Mouse (Mus musculus): ENCODE measurements around the gene 1700023F06Rik.

DNA sequence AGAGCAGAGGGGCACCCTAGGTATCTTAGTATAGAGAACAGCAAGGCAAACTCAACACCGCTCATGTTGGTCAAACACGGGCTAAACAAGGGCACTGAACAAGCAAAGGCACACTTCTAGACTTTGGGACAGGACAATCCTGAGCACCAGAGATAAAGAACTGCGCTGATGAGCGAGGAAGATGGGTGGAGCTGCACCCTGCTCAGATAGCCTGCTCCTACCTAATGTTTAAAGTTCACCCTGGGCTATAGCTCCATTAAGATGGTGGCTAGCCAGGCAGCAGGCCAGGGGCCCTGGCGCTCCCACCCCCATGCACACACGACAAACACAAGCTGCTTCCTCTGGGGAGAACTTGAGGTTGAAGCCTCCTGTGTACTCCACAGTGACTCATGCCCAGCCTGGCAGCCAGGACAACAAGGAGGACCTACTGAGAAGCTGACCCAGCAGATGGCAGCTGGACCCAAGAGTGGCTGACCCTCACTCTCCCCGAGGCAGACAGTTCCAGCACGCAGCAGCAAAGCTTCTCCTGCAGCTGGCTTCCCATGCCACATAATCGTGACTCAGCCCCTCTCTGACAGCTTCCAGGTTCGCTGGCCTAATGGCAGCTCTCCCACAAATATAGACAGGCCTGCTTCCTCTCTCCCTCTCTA, 37.8 kb upstream of the 1700023F06Rik start:
- no peak for TF ChIP-seq POLR2A (IDR thresholded peaks at IDR 0.05; ENCODE audit: insufficient read depth, low read length)
- TF ChIP-seq CTCF (IDR thresholded peaks at IDR 0.05; ENCODE audit: low read depth, low read length) = no peak

Data from ES-Bruce4 (cell line).